Mouse (Mus musculus) heart, postnatal 10 days (tissue): Measurements from ENCODE around the gene Lif. TPM values are rescaled to one million over a fixed set of nuclear protein-coding genes. Genes with fewer than 3 reads are reported as not detected.

Source experiments
- DNase-seq, 2 experiments: peaks; one replicate each; pipeline ENCODE4 v3.0.0; 2021
- intact Hi-C: fragments of 180-260 bp; cut with DNase I; formaldehyde crosslinking; loops from one replicate; pipeline ENCODE4 v1.15.1; 2025
- total RNA-seq, 2 experiments: library from RNA; stranded (reverse); gene quantifications; 2 replicates each; pipeline ENCODE4 v1.2.3; 2021

The Lif gene
- total RNA-seq, 2 experiments from 2014 or later, result 0.55 to 0.62 TPM

DNA sequence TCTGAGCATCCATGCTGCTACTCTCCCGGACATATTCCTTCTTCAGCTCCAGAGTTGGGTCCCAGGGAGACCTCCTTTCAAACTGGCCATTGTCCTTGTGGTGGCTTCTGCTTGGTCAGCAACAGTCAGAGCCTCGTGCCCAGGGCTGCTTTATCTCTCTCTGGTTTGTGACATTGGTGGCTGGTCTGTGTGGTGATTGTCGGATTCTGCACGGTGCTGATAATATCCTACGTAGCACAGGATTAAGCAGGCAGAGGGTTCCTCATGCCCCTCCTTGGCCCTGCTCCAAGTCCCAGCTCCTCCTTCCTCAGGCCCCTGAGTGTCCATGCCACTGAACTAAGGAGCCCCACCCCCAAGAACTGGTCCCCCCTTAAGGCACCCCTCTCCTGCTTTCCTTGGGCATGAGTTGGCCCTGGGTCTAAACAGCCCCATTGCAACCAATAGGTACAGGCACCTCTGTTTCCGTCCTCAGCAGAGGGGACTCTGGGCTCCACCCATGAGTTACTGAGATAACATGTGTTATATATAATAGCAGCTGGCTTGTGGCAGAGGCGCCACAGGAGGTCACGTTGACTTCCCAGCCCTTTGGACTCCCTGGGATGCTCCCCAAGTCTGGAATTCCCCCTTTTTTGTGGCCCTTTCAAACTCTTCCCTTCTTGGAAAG, 35.0 kb downstream of the Lif start:
- DNase-seq, result peak in 1 of 2 experiments; percentile 40
- intact Hi-C loops, result no loop called here

DNA sequence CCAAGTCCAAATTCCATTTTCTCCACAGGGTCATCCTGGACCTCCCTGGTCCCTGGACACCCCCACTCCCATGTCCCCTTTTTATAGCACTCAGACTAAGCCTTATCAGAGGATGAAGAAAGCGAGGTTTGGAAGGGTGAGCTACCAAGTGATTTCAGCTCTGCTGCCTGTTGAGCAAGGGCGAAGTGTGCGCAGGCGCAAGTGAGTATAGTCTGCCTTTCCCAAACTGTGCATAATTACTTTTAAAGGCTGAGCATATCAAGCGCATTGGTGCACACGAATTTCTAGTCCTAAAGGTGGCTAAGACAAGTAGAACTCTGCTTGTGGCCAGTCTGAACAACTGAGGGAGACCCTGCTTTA, 35.5 kb downstream of the Lif start:
- intact Hi-C loops, result no loop called here

DNA sequence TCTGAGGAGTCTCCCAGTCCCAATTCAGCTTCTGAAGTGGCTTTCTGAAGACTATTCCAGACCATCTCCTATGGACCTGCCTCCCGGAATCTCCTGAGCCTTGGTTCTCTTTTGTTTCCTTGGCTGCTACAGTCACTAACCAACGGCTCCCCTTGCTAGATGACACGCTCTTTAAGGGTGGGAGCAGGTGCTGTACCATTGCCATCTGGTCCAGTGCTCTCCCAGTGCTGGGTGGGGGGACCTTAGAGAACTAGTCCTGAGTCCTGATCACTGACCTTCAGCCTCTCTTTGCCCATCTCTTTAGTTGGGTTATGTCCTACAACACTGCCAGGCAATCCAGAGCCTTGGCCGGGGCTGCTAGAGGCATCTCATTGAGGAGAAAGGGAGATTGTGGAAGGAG, 36.1 kb downstream of the Lif start:
- no peak for DNase-seq
- intact Hi-C loops, result no loop called here

More for the DNA sequence above, 35.5 kb downstream of the Lif start:
- DNase-seq, result no peak

DNA sequence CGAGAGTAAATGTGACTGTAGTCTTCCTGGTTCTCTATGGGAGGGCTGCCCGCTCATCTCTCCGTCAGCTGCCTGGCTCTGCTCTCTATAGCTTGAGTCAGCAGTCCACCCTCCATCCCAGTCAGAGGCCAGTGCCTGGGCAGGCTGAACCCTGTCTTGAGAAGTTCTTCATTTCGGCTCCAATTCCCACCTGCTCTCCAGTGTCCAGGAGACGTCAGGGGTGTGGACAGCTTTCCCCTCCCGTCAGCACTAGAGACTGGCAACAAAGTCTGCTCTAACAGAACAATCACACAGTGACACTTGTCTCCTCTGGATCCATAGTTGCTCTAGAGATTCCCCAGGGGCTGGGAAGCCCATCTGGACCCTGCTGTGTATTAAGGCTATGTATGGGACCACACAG, 36.7 kb downstream of the Lif start:
- intact Hi-C loops, result no loop called here
- DNase-seq, result peak in 1 of 2 experiments; percentile 20

DNA sequence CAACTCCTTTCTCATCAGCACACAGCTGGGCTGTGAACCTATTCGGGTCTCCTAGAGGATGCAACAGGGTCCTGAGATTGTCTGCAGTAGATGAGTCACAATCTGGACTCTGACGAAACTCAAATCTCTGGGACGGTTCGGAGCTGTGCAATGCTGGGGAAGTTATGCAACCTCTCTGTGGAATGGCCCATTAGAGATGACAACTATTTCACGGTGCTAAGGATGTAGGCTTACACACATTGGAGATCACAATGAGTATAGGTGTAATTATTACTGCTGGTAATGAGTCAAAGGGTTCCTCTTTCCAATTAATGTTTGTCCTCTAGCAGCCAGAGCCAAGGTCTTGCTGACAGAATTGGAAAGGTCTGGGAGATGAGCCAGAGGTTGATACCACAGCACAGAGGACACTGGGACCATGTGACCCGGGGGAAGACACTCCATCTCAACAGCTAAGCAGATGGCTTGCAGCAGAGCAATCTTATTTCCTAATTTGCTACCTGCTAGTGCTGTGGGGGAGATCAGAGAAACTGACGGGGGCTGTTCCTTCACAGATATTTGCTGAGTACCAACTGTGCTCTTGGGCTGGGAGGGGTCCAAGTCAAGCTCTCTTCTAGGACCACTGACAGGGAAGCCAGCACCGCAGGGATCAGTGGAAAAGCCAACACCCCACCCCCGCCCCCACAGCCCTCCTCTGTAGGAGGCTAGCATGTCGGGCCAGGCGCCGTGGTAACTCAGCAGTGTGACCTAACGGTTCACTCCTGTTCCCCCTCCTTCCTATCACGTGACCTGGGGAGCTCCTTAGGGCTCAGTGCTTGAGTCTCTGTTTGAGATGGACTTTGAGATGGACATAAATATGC, 37.4 kb downstream of the Lif start:
- intact Hi-C loops, result no loop called here
- peak; percentile 80 to 86 for DNase-seq

DNA sequence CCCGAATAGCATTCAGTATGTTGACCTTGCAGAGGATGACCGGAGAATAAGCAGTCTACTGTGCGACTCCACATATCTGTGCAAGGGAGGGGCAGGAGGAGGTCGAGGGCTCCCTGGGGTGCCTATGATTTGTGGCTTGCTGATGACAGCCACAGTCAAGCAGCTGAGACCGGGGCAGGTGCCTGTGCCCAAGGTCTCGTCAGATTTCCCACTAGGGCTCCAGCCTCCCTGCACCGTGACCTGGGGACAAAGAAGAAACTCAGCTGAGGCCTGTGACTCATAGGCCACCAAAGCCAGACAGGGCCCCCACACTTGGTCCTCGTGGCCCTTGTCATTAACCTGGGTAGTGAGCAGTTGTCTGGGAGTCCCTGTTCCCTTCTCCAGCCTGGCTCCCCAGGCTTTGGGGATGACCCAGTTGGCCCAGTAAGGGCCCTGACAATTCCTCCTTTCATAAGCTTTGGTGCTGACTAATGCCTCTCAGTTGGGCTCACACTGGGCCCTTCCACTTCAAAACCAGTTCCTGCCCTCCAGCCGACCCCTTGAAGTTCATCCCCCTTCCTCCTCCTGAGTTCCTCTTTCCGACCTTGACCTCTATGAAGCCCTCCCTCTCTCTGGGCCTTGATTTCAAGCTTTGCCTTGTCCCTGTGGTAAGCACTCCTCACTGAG, 39.4 kb downstream of the Lif start:
- intact Hi-C loops, result no loop called here
- DNase-seq, result peak; percentile 54 to 64

DNA sequence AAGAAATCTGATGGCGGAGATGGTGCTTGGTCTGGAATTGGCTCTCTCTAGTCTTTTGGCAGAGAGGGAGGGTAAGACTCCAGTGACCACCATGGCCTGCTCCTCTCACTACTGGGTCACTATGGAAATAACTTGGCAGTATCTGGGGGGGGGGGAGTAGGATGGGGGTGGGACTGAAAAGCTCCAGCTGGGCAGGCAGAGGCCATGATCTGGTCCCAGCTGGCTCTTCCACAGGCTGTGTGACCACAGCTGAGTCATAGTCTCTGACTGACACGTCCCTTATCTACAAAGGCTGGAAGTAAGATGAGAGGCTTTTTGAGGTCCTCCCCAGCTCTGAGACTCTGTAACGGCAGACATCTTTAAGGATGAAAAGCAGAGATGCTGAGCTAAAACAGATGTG, 40.4 kb downstream of the Lif start:
- DNase-seq, result peak; percentile 46 to 49
- intact Hi-C loops, result no loop called here

DNA sequence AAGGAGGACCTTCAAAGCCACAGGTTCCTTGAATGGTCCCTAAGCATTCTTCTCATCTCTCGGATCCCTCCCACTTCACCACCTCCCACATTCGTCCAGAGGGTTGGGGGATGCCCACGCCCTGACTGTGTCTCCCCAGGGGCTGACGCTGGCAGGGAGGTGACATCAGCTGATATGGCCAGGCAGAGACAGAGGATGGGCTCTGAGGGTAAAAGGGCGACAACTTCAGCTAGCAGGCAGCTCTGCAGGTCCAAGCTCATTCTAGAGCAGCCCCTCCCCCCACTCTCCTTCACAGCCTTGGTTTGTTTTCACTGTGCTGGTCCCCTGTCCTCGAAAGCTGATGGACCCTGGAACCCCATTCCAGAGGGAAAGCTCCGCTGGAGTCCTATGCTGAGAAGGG, 41.3 kb downstream of the Lif start:
- intact Hi-C loops, result no loop called here
- peak; percentile 50 to 62 for DNase-seq

DNA sequence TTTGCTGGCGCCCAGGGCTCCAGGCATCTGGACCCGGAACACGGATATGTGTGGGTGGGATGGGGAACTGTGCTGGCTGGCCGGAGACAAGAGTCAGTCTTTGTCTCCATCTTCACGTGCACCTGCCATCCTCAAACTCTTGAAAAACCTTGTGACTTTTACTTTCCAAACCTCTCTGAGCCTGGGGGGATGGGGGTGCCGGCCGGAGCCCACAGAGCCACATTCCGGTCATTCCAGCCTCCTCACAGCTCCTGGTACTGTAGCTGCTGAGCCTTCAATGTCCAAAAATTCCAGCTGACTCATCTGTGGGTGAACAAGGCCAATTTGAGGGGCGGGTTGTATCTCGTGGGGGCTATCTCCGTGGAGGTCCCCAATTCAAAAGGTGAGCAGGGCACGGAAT, 41.8 kb downstream of the Lif start:
- intact Hi-C loops, result no loop called here
- peak; percentile 60 to 67 for DNase-seq

DNA sequence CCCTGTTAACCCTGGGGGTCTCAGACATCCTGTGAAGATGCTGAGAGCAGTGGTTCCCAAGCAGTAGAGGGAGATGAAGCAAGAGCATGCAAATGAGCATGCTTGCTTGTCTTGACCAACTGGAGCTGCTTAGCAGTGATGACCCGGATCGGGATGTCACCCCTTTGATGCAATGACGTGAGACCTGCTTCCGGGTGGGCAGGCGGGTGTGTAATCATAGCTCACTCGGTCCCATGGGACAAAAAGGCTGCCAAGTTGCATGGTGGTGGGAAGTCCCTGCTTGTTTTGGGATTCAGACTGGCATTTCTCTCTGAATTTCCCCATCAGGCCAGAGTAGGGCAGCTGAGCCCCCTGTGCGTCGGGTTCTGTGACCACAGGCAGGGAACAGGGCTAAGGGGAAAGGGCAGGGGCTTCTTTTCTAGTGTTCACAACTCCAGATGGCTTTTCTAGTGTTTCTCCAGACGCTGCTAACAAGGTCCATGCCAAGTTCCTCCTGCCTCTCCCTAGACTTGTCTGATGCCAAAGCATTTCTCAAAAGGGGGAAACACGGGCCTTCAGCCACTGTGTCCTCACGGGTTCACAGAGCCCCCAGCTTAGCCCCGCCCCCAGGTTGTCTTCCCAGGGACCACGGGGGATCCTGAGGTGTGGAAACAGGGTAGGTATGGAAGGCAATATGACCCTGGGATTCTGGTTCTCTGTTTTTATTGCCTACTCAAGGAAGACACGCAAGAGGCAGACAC, 42.5 kb downstream of the Lif start:
- peak; percentile 67 to 84 for DNase-seq
- intact Hi-C loops, result loop anchor here (5.0 kb wide), 1 partner anchor 33 kb away; no protein-coding TSS in a partner anchor

DNA sequence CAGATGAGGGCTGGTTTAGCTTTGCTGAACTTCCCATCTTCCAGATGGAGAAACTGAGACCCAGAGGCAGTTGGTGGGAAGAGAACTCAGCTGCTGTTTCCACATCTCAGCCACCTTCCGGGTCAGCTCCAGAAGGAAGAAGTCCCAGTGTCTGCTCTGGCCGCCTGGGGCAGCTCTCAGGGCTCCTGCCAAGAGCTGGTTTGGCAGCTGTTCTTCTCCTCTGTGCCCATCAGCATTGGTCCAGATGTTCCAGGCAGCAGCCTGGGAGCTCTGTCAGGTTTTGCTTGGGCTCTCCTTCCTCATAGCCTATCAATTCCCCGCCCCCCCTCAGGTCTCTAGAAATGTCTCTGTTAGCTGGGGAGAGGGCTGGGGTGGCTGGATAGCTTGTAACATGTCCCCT, 43.3 kb downstream of the Lif start:
- DNase-seq, result peak; percentile 49 to 64
- intact Hi-C loops, result loop anchor here (5.0 kb wide), 1 partner anchor 33 kb away; no protein-coding TSS in a partner anchor

DNA sequence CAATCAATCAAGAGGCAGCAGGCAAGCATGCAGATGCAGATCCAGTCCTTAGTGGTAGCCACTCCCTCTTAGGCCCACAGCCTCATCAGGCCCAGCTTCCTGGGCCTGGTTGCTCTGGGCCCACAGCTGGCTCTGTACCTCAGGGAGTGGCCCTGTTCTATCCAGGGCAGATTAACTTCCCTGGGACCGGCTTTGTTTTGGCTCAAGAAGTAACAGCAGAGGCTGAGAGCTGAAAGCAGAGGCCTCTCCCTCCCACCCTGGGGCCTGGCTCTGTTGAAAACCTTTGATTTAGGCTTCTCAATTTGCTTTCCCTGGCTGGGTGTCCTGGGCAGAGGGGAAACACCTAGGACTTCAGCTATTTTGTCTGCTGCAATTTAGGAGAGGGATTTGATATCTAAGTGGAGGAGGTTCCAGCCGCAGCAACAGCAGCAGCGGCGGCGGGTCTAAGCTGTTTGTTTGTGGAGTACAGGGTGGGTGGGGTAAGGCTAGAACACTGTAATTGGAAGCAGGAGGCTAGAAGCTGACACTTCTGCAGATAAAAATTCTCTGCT, 45.1 kb downstream of the Lif start:
- intact Hi-C loops, result loop anchor here (5.0 kb wide), 1 partner anchor 35 kb away; no protein-coding TSS in a partner anchor
- DNase-seq, result peak; percentile 64 to 69

DNA sequence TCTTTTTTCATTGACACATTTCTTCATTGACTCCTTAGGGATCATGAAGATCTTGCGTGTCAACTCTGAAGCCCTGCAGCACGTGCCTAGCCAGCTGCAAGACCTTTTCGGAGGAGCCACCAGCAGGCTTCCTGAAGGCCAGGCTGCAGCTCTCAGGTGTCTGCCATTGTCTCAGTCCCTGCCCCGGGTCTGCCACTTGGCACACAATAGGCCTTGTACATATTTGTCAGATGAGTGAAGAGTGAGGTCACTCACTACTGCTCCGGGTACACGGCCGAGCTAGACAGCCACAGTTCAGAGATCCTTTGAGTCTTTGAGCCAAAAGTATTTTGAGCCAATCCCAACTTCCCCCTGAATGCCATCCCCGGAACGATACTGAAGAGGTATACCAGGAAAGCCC, 45.7 kb downstream of the Lif start:
- DNase-seq, result peak; percentile 68 to 74

DNA sequence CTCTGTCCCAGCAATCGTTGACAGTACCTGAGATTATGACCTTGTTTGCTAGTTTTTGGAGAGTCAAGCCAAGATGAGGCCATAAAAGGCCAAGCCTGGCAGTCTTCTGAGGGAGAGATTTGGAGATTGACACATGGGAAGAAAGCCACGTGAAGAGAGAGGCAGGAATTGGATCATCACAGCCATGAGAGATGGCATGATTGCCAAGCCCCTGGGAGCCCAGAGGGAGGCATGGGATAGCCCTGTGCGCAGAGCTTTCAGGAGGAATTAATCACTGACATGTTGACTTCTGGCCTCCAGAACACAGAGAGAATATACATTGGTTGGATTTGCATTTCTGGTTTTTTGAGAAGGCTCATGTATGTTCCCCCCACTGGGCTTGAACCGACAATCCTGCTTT, 46.8 kb downstream of the Lif start:
- no peak for DNase-seq
- intact Hi-C loops, result loop anchor here (5.0 kb wide), 1 partner anchor 37 kb away; no protein-coding TSS in a partner anchor

More for the DNA sequence above, 45.7 kb downstream of the Lif start:
- intact Hi-C loops, result loop anchor here (5.0 kb wide), 1 partner anchor 36 kb away; no protein-coding TSS in a partner anchor

DNA sequence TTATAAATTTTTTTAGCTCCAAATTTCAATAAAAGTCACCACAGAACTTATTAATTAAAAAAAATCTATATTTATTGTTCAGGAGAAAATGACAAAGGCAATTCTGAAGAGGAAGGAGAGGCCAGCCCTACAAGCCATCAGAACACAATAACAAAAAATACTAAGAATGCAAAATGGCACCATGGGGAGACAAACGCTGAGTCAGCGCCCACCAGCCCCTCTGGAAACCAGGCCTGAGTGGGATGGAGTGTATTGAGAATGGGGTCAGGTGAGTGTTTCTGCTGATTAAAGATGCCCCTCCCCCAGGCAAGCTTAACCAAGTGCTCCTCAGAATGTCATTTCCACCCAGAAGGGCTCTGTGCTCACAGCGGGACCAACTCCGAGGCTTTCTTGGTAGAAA, 47.7 kb downstream of the Lif start:
- intact Hi-C loops, result no loop called here
- DNase-seq, result no peak

DNA sequence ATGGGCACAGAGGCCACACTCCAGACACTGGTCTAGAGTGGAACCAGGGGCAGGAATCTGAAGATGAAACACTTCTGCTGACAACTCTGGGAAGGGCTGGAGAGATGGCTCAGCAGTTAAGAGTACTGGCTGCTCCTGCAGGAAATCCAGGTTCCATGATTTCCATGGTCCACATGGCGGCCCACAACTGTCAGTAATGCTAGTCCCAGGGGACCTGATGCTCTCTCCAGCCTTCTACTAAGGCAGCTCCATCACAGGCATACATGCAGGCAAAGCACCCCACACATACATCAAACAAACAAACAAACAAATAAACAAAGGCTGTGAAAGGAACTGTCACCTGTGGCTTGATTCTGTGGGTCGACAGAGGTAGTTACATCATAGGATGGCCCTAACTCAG, 48.7 kb downstream of the Lif start:
- DNase-seq, result no peak
- intact Hi-C loops, result no loop called here

DNA sequence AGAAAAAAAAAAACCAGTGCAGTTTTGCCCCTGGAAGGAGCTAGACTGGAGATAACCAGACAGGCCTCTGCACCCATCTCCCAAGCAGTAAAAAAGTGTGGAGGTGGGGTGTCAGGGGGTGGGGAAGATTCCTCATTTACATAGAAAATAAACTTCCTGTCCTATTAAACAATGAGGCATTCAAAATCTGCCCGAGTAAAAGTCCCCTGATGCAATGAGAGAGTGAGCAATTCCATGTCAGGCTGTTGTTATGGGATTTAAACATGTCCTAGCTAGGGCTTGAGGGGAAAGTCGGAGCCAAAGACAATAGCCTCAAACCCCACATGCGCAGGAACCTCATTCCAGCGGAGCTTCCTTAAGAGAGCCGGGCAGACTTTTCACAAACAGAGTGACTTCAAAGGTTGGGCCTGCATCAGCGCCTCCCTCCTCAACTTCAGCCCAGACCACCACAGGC, 50.7 kb downstream of the Lif start:
- intact Hi-C loops, result no loop called here
- peak; percentile 37 to 46 for DNase-seq

DNA sequence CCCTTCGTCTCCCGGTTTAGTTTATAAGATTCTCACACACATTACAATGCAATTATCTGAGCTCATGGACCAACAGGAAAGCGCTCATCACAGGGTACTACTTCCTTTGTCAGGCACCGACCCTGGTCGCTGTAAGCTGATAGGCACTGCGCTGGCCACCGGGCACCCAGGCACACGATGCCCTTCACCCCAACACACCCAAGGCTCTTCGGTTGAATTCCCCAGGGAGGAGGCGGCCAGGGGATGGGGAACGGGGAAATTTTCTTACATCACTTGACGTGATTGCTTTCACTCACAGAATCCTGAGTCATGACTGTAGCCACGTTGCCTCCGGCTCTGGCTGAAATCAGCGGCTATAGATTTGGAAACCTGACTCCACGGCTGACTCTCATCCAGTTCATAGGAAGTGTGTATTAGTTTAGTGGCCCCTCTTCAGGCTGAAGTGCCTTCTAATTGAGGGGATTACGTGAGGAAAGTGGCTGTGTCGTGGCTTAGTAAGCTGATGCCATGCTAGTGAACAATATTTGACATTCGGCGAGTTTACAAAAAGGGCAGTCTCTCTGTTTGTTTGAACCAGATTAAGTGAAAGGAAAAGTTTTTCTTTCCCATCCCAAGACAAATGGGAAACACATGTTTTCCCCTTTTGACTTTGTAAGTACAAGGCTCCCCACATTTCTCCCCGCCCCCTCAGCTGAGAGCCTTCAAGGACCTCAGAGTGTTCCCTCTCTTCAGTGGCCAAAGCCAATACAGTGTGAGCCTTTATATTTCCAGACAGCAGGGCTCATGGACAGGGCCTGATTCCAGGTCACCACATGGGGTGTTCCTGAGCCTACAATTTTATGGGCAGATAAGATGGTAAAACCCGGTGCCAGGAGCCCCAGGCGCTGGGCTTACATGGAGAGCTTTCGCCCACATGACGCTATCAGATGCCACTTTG, 51.4 kb downstream of the Lif start:
- intact Hi-C loops, result no loop called here
- peak; percentile 50 to 57 for DNase-seq

DNA sequence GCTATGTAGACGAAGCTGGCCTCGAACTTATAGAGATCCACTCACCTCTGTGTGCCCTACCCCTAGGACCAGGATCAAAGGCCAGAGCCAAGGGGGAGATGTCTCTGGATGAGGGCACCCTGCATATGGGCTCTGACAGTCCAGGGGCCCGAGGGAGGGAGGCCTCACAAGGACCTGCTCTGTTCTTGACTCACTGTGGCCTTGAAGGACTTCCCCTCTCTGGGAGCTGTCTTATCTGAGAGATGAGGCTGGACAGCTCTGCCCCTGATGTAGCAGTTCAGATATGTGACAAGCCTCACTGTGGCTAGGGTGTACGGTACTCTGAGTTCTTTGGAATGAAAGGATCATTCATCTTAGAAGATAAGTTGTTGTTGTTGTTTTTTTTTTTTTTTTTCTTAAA, 52.3 kb downstream of the Lif start:
- intact Hi-C loops, result no loop called here
- DNase-seq, result no peak
